Mouse (Mus musculus): ENCODE measurements around the gene Tcam1. TPM values are rescaled to one million over a fixed set of nuclear protein-coding genes. Genes with fewer than 3 reads are reported as not detected.

Gene Tcam1
- total RNA-seq, 2 experiments from 2014 or later, result 0.21 to 0.29 TPM

GRCm38 (mm10) chr11:106317801-106318200, 41.3 kb downstream of the Tcam1 start:
- no peak for DNase-seq (ENCODE audit: low spot score in 2 of 2)

GRCm38 (mm10) chr11:106318406-106319366, 42.2 kb downstream of the Tcam1 start:
- no peak for DNase-seq (ENCODE audit: low spot score in 2 of 2)

- DNase-seq (ENCODE audit: low spot score in 2 of 2), result no peak
Measured at GRCm38 (mm10) chr11:106324858-106325257, 48.4 kb downstream of the Tcam1 start.

GRCm38 (mm10) chr11:106325566-106326206, 49.2 kb downstream of the Tcam1 start:
- peak; percentile 60 for DNase-seq (ENCODE audit: low spot score in 2 of 2)

- no peak for DNase-seq (ENCODE audit: low spot score in 2 of 2)
Measured at GRCm38 (mm10) chr11:106326475-106326874, 50.0 kb downstream of the Tcam1 start.

- DNase-seq (ENCODE audit: low spot score in 2 of 2), result no peak
Measured at GRCm38 (mm10) chr11:106328521-106328920, 52.0 kb downstream of the Tcam1 start.

- no peak for DNase-seq (ENCODE audit: low spot score in 2 of 2)
Measured at GRCm38 (mm10) chr11:106329128-106329527, 52.7 kb downstream of the Tcam1 start.

GRCm38 (mm10) chr11:106329682-106330081, 53.2 kb downstream of the Tcam1 start:
- DNase-seq (ENCODE audit: low spot score in 2 of 2), result peak; percentile 24 to 44

- DNase-seq (ENCODE audit: low spot score in 2 of 2), result no peak
Measured at GRCm38 (mm10) chr11:106332458-106332857, 56.0 kb downstream of the Tcam1 start.

GRCm38 (mm10) chr11:106334066-106334465, 57.6 kb downstream of the Tcam1 start:
- DNase-seq (ENCODE audit: low spot score in 2 of 2), result no peak

- DNase-seq (ENCODE audit: low spot score in 2 of 2), result no peak
Measured at GRCm38 (mm10) chr11:106338029-106338428, 61.6 kb downstream of the Tcam1 start.

Other genes starting within 250 kb of the Tcam1 start
- 100 to 1,000 TPM; 159 to 180 TPM for gene Dcaf7, start 239.8 kb upstream of the Tcam1 start, total RNA-seq (2021)
- gene Taco1, start 210.6 kb upstream of the Tcam1 start, total RNA-seq (2021), result 10 to 100 TPM; 17.3 to 18.1 TPM
- 10 to 100 TPM; 25.5 to 29.3 TPM for gene Map3k3, start 192.1 kb upstream of the Tcam1 start, total RNA-seq (2021)
- not detected for gene Gm10840, start 115.8 kb upstream of the Tcam1 start, total RNA-seq (2021)
- 100 to 1,000 TPM; 139 to 142 TPM for gene Limd2, start 115.8 kb upstream of the Tcam1 start, total RNA-seq (2021)
- 10 to 100 TPM; 28.7 to 34.2 TPM for gene Strada, start 74.5 kb upstream of the Tcam1 start, total RNA-seq (2021)
- 10 to 100 TPM; 94.8 to 96.3 TPM for gene Ccdc47, start 60.3 kb upstream of the Tcam1 start, total RNA-seq (2021)
- 10 to 100 TPM; 67.4 to 67.8 TPM for gene Ddx42, start 59.7 kb upstream of the Tcam1 start, total RNA-seq (2021)
- gene Ftsj3, start 20.6 kb upstream of the Tcam1 start, total RNA-seq (2021), result 10 to 100 TPM; 31.0 to 36.6 TPM
- gene Psmc5, start 20.5 kb upstream of the Tcam1 start, total RNA-seq (2021), result 100 to 1,000 TPM; 137 to 141 TPM
- gene Smarcd2, start 3.7 kb upstream of the Tcam1 start, total RNA-seq (2021), result 10 to 100 TPM; 23.8 to 24.0 TPM
- not detected for gene Gh, start 25.2 kb downstream of the Tcam1 start, total RNA-seq (2021)
- gene Cd79b, start 38.1 kb downstream of the Tcam1 start, total RNA-seq (2021), result under 1 TPM; 0.43 to 0.67 TPM
- gene Scn4a, start 76.6 kb downstream of the Tcam1 start, total RNA-seq (2021), result not detected
- gene Prr29, start 88.8 kb downstream of the Tcam1 start, total RNA-seq (2021), result under 1 TPM in 1 of 2 experiments, not detected in 1; 0.74 TPM
- 1 to 10 TPM; 4.5 to 5.9 TPM for gene Icam2, start 111.4 kb downstream of the Tcam1 start, total RNA-seq (2021)
- 10 to 100 TPM in 1 of 2 experiments, 1 to 10 TPM in 1; 9.2 to 10.2 TPM for gene Ern1, start 211.2 kb downstream of the Tcam1 start, total RNA-seq (2021)

Measured in layer of hippocampus, postnatal 14 days (tissue).